Mouse (Mus musculus): Measurements from ENCODE around the gene Slc18b1. TPM values are rescaled to one million over a fixed set of nuclear protein-coding genes. Genes with fewer than 3 reads are reported as not detected.

Gene Slc18b1
- total and polyA plus RNA-seq, 3 experiments = 5.8 to 9.2 (median 7.6) TPM

- Histone ChIP-seq H3K36me3 (ENCODE audit: control insufficient read depth, insufficient read depth, low read length) (no peaks in the 10 kb centered on the region), H3K27me3 (ENCODE audit: control insufficient read depth, insufficient read depth, low read length) (no peaks in the 10 kb centered on the region), H3K4me1 (ENCODE audit: control insufficient read depth, insufficient read depth, low read length) (no peaks in the 10 kb centered on the region), H3K27ac (no peak overlapping the region), H3K4me3 (no peak overlapping the region), H3K79me2 (replicated peaks; ENCODE audit: control insufficient read depth, insufficient read depth, low read length) (no peaks in the 10 kb centered on the region), H3K9ac (ENCODE audit: low read depth, low read length) (no peak overlapping the region)
- intact Hi-C loops (cut with DNase I) = no loop called here
- no peak for DNase-seq
- TF ChIP-seq EP300 (IDR thresholded peaks at IDR 0.05; ENCODE audit: insufficient read depth, low read depth, low read length) (no peak), POLR2A (IDR thresholded peaks at IDR 0.05; ENCODE audit: insufficient read depth, low read depth, low read length) (no peak), CTCF (IDR thresholded peaks at IDR 0.05) (no peak)
- WGBS = 71% methylated on average over 9 of the region's 9 CpGs
These were observed 67.9 kb downstream of the Slc18b1 start for GRCm38 (mm10) chr10:23864362-23865312.

Other genes with a start within 250 kb of the Slc18b1 start
- 100 to 1,000 TPM; 189 to 223 TPM for gene Rps12, start 9.7 kb upstream of the Slc18b1 start, total RNA-seq (2021)
- 457 and 603 TPM in 2 replicates for gene Rps12, start 9.7 kb upstream of the Slc18b1 start, polyA plus RNA-seq (2012; rRNA removed)
- not detected for gene Vnn3, start 54.5 kb downstream of the Slc18b1 start, total RNA-seq (2021)
- 0.26 and 0.33 TPM in 2 replicates for gene Vnn3, start 54.5 kb downstream of the Slc18b1 start, polyA plus RNA-seq (2012; rRNA removed)
- under 1 TPM; 0.30 to 0.31 TPM for gene Vnn1, start 97.7 kb downstream of the Slc18b1 start, total RNA-seq (2021)
- 0.62 and 0.67 TPM in 2 replicates for gene Vnn1, start 97.7 kb downstream of the Slc18b1 start, polyA plus RNA-seq (2012; rRNA removed)
- not detected for gene Taar1, start 123.4 kb downstream of the Slc18b1 start, total RNA-seq (2021)
- gene Taar1, start 123.4 kb downstream of the Slc18b1 start, polyA plus RNA-seq (2012; rRNA removed) = not detected in 2 replicates
- gene Taar2, start 141.6 kb downstream of the Slc18b1 start, total RNA-seq (2021) = not detected
- gene Taar2, start 141.6 kb downstream of the Slc18b1 start, polyA plus RNA-seq (2012; rRNA removed) = not detected in 2 replicates
- gene Taar3, start 152.6 kb downstream of the Slc18b1 start, total RNA-seq (2021) = not detected
- not detected in 2 replicates for gene Taar3, start 152.6 kb downstream of the Slc18b1 start, polyA plus RNA-seq (2012; rRNA removed)
- gene Taar4, start 163.5 kb downstream of the Slc18b1 start, total RNA-seq (2021) = not detected
- gene Taar4, start 163.5 kb downstream of the Slc18b1 start, polyA plus RNA-seq (2012; rRNA removed) = not detected in 2 replicates
- gene Taar5, start 173.7 kb downstream of the Slc18b1 start, total RNA-seq (2021) = not detected
- gene Taar5, start 173.7 kb downstream of the Slc18b1 start, polyA plus RNA-seq (2012; rRNA removed) = not detected in 2 replicates
- not detected for gene Taar6, start 188.7 kb downstream of the Slc18b1 start, total RNA-seq (2021)
- not detected in 2 replicates for gene Taar6, start 188.7 kb downstream of the Slc18b1 start, polyA plus RNA-seq (2012; rRNA removed)
- gene Taar7a, start 196.5 kb downstream of the Slc18b1 start, total RNA-seq (2021) = not detected
- gene Taar7a, start 196.5 kb downstream of the Slc18b1 start, polyA plus RNA-seq (2012; rRNA removed) = not detected in 2 replicates
- gene Taar7b, start 203.0 kb downstream of the Slc18b1 start, total RNA-seq (2021) = not detected
- not detected in 2 replicates for gene Taar7b, start 203.0 kb downstream of the Slc18b1 start, polyA plus RNA-seq (2012; rRNA removed)
- not detected for gene Taar7d, start 230.2 kb downstream of the Slc18b1 start, total RNA-seq (2021)
- not detected in 2 replicates for gene Taar7d, start 230.2 kb downstream of the Slc18b1 start, polyA plus RNA-seq (2012; rRNA removed)
- gene Taar7e, start 240.6 kb downstream of the Slc18b1 start, total RNA-seq (2021) = not detected
- gene Taar7e, start 240.6 kb downstream of the Slc18b1 start, polyA plus RNA-seq (2012; rRNA removed) = not detected in 2 replicates